Mouse (Mus musculus) forebrain, embryonic 10.5 days (tissue): ENCODE measurements around the gene Adam17. TPM values are rescaled to one million over a fixed set of nuclear protein-coding genes. Genes with fewer than 3 reads are reported as not detected.

ENCODE experiments used
- DNase-seq: peaks from one replicate; pipeline ENCODE4 v3.0.0-alpha.2; 2017; ENCODE audit warnings: low spot score; ENCODE audit errors: extremely low spot score
- H3K27ac ChIP-seq: fragments of 300-500 bp; sonication (generic); 2 replicates; pipeline ENCODE4 v1.5.1; 2016; ENCODE audit warnings: mild to moderate bottlenecking
- H3K27me3 ChIP-seq: fragments of 300-500 bp; sonication (generic); 2 replicates; pipeline ENCODE4 v1.6.1; 2016; ENCODE audit warnings: mild to moderate bottlenecking; ENCODE audit not compliant: poor library complexity, severe bottlenecking
- H3K36me3 ChIP-seq: fragments of 300-500 bp; sonication (generic); replicated peaks from 2 replicates; pipeline ENCODE4 v1.6.1; 2016; ENCODE audit warnings: mild to moderate bottlenecking, moderate library complexity
- H3K4me1 ChIP-seq: fragments of 300-500 bp; sonication (generic); 2 replicates; pipeline ENCODE4 v1.6.1; 2016
- H3K4me3 ChIP-seq: fragments of 300-500 bp; sonication (generic); 2 replicates; pipeline ENCODE4 v1.5.1; 2016; ENCODE audit warnings: mild to moderate bottlenecking, moderate library complexity
- H3K9me3 ChIP-seq: fragments of 300-500 bp; sonication (generic); 2 replicates; pipeline ENCODE4 v1.6.1; 2016; ENCODE audit warnings: mild to moderate bottlenecking, moderate library complexity
- WGBS: fragments of 180-500 bp; shearing (Covaris S2); methylation state at CpG from one replicate; pipeline ENCODE4 v1.1.7; 2016; 5-methylcytosine and 5-hydroxymethylcytosine counted together
- polyA plus RNA-seq: library from polyadenylated mRNA; unstranded; fragments of >200 nt; fragmentation: Nextera tagmentation; extraction: Ambion mirVana; gene quantifications from 2 replicates; pipeline ENCODE4 v1.2.1, GENCODE M21; 2016

The Adam17 gene
- polyA plus RNA-seq, 1 experiment from 2014 or later: 41.1 TPM

DNA sequence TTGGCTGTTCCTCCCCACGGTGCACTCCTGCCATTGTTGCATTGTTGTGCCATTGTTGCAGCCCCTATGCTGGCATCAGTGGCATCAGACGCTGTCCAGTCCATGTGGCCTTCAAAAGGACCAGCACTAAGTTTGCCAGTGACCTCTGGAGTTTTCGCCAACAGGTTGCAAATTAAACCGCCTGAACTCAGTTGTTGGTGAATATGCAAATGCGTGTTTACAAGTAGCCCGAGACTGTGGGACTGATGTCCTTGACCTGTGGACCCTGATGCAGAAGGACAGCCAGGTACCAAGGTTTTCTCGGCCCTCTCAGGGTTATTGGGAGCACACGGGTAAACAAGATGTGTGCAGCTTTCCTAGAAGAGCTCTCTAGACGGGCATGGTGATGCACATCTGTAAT lies 52.3 kb downstream of the Adam17 start:
- Histone ChIP-seq H3K27ac (no peak overlapping the region), H3K27me3 (no peaks in the 10 kb centered on the region), H3K4me3 (no peak overlapping the region), H3K36me3 (peaks cover 76% of the 10 kb centered on the region), H3K4me1 (peaks cover 7% of the 10 kb centered on the region), H3K9me3 (no peaks in the 10 kb centered on the region)
- DNase-seq: no peak
- WGBS: 89% methylated on average over 9 of the region's 9 CpGs

DNA sequence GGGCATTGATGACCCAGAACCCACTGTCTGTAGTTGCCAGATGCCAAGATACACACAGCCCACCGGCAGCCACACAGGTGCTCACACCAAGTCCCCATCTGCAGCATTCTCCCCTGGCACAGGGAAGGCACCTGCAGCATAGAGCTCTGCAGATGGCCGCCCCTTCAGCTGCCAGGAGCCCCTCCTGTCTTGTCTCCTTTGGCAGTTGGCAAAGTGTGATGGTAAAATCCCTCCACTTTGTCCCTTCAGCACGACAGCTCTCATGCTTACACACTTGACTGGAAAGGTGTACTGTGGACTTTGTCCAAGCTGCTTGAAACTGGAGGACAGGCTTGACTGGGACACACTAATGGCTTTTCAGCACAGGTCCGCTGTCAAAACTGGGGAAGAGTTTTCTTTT lies 53.1 kb downstream of the Adam17 start:
- H3K27ac ChIP-seq: no peak overlapping the region
- H3K36me3 ChIP-seq: peaks cover 70% of the 10 kb centered on the region
- 92% methylated on average over 4 of the region's 4 CpGs for WGBS
- no peaks in the 10 kb centered on the region for H3K27me3 ChIP-seq
- no peak for DNase-seq
- H3K4me3 ChIP-seq: no peak overlapping the region
- H3K4me1 ChIP-seq: peaks cover 12% of the 10 kb centered on the region
- no peaks in the 10 kb centered on the region for H3K9me3 ChIP-seq

DNA sequence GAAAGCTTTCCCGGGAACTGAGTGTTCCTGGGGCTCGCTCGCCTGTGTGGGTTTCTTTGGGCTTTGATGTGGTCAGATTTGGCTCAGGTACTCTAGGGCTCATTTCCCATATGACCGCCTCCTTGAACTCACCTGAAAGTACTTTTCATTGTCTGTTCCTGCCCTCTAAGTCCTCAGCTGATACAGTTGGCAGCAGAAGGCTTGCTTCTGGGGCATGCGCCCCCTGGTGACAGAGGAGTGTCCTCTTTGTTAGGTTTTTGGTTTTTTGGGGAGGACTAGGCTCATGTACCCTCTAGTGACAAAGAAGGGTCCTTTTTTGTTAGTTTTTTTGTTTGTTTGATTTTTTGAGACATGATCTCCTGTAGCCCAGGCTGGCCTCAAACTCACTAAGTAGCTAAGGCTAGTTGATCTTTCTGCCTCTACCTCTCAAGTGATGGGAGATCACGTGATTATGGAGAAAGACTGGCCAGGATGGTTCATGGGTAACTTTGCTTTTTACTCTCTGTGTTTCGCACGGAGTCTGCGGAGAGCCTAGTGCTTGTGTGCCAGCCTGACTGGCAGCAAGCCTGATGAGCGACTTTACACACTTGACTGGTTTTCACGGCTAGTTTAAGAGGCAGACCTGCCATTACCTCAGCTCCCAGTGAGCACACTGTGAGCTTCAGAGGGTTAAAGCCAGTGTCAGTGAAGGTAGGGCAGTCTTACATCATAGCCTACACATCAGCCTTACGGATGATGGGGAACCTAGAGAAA lies 55.1 kb downstream of the Adam17 start:
- WGBS: 78% methylated on average over 12 of the region's 12 CpGs
- DNase-seq: peak; percentile 55
- H3K4me3 ChIP-seq: no peak overlapping the region
- peaks cover 70% of the 10 kb centered on the region for H3K36me3 ChIP-seq
- H3K27me3 ChIP-seq: no peaks in the 10 kb centered on the region
- H3K4me1 ChIP-seq: peaks cover 12% of the 10 kb centered on the region
- H3K9me3 ChIP-seq: no peaks in the 10 kb centered on the region
- no peak overlapping the region for H3K27ac ChIP-seq

DNA sequence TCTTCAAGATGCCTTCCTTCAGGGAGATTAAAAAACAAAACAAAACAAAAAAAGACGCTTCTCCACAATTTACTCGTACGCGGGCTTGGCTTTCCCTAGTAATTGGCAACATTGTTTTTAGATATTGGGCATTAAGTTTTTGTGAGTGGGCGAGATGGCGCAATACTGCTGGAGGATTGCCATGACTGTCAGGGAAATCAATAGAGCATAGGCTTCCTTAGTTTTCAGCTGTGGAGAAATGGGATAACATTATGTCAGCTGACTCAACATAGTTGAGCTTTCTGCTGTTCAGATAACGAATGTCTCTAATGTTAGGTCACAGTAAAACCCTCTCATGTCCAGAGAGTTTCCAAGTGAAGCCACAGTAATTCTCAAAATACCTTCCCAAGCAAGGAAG lies 56.6 kb downstream of the Adam17 start:
- Histone ChIP-seq H3K4me3 (peak overlapping the region; percentile 73), H3K36me3 (peaks cover 70% of the 10 kb centered on the region), H3K9me3 (no peaks in the 10 kb centered on the region), H3K4me1 (peaks cover 12% of the 10 kb centered on the region), H3K27ac (peak overlapping the region; percentile 89), H3K27me3 (no peaks in the 10 kb centered on the region)
- WGBS: 43% methylated on average over 7 of the region's 7 CpGs
- DNase-seq: no peak

DNA sequence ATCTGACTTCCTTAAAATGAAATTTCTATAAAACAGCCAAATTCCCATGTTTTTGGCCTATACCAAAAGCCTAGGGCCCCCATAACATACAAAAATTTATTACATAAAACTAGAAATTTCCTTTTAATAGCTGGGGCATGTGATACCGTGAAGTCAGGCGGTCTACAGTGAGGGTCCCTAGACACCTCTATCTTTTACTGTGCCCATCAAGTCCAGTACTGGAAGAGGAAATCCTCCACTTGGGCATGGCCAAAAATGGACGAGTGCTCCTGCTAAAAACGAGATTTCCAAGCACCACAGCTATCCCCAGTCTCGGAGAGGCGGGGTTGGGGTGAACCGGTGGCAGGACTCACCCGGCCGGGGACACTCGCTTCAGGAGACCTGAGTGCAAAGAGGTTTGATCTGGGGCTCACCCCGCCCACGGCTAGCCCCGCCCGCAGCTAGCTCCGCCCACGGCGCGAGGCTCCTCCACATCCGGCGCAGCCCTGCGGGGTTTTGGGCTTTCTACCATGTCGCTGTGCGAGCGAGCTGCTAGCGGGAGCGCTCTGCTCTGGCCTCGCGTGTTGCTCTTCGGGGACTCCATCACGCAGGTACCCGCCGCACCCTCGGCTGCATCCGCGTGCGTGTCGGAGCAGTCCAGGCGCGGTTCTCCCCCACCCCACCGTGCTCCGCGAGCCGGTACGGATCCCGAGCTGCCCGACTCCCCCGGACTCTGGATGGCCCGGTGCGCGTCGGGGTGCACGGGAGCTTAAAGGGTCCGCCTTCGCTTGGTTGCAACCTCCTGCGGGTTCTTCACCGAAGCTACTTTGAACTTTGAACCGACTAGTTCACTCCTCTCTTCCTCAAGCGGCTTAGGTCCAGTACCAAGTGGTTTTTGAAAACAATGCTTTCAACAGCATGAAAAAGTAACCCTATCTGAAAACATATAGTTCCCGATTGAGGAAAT lies 57.2 kb downstream of the Adam17 start, which contains the start of gene Iah1:
Gene Iah1, plus strand, starts transcription at position 467 of the 946 bp plus-strand sequence.
- Histone ChIP-seq H3K4me3 (peak within 1 kb of the TSS; percentile 73), H3K9me3 (no peaks in the 10 kb centered on the region), H3K27ac (peak within 1 kb of the TSS; percentile 89), H3K27me3 (no peaks in the 10 kb centered on the region), H3K4me1 (peaks cover 12% of the 10 kb centered on the region), H3K36me3 (peaks cover 70% of the 10 kb centered on the region)
- DNase-seq: peak; percentile 82
- WGBS: 3% methylated on average over 59 of the region's 59 CpGs

DNA sequence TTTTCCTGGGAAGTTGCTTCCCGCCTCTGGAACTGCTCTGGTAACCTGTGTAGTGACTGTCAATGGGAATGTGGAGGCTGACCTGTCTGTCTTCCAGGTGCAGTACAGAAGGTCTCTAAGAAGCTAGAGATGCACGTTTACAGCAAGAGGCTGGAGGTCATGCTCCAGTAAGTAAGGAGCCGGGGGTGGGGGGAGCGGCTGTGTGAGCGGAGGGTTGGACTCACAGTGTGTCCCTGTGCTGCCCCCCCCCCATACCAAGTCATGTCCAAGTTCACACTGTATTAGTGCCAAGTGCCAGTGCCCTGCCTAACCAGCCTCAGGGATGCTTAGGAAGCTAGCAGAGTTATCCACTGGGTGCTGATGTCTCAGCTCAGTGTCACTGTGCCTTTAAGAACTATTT lies 61.2 kb downstream of the Adam17 start:
- no peaks in the 10 kb centered on the region for H3K9me3 ChIP-seq
- H3K27ac ChIP-seq: no peak overlapping the region
- peaks cover 11% of the 10 kb centered on the region for H3K4me1 ChIP-seq
- no peak for DNase-seq
- no peaks in the 10 kb centered on the region for H3K27me3 ChIP-seq
- 91% methylated on average over 5 of the region's 5 CpGs for whole genome bisulfite sequencing
- peaks cover 84% of the 10 kb centered on the region for H3K36me3 ChIP-seq
- H3K4me3 ChIP-seq: no peak overlapping the region

DNA sequence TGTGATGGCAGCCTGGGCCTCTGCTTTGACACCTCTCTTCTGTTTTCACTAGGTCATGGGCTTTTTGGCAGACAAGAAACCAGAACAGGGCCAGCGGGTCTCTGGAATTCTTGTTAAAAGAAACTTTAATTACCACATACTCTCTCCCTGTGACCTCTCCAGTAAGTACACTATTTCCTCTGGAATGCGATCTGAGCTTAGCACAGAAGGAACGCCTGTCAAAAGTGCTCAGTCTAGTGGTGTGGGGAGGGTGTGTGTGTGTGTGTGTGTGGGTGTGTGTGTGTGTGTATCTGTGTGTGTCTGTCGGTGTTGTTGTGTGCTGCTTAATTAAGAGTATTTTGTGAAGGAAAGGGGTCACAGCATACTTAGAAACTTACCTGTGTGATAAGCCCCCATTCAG lies 66.7 kb downstream of the Adam17 start:
- Histone ChIP-seq H3K4me1 (no peaks in the 10 kb centered on the region), H3K36me3 (peaks cover 98% of the 10 kb centered on the region), H3K9me3 (no peaks in the 10 kb centered on the region), H3K27ac (no peak overlapping the region), H3K4me3 (no peak overlapping the region), H3K27me3 (no peaks in the 10 kb centered on the region)
- DNase-seq: no peak
- whole genome bisulfite sequencing: 86% methylated on average over 4 of the region's 4 CpGs

DNA sequence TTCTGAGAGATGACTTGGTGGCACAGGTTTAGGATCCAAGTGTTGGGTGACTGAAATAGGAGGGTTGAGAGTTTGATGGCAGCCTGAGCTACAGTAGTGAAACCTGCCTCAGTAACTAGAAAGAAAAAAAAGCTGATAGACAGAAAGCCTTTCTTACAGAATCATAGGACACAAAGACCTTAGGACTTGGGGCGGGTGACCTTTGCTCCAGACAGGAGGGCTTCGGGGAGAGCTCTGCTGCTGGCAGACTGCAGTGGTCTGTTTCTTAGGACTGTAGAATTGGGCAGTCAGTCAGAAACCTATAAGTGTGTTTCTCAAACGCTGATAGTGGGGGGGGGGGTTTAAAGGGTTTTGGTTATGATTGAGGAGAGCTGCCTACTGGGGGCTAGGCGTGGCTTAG lies 67.7 kb downstream of the Adam17 start:
- Histone ChIP-seq H3K4me1 (no peaks in the 10 kb centered on the region), H3K9me3 (no peaks in the 10 kb centered on the region), H3K27me3 (no peaks in the 10 kb centered on the region), H3K36me3 (peaks cover 98% of the 10 kb centered on the region), H3K27ac (no peak overlapping the region), H3K4me3 (no peak overlapping the region)
- DNase-seq: no peak
- WGBS: 93% methylated on average over 4 of the region's 4 CpGs

DNA sequence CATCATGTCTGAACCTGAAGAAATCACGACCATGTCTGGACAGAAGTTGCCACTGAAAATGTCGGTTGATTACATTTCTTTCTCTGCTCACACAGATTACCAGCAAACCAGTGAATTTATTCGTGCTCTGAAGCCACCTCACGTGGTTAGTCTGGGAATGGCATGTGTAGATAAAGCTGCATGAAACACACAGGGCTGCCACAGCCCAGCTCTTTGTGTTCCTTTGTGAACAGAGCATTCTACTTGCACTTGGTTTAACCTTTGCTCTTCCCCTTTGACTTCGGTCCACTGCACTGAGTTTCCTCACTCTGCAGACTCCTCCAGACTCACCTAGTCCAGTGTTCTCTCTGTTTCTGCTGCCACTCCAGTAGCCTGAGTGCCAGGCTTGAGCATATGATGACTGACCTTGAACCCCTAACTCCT lies 71.1 kb downstream of the Adam17 start:
- Histone ChIP-seq H3K27me3 (no peaks in the 10 kb centered on the region), H3K4me3 (no peak overlapping the region), H3K4me1 (no peaks in the 10 kb centered on the region), H3K9me3 (no peaks in the 10 kb centered on the region), H3K36me3 (peaks cover 97% of the 10 kb centered on the region), H3K27ac (no peak overlapping the region)
- no peak for DNase-seq
- 86% methylated on average over 5 of the region's 5 CpGs for WGBS

DNA sequence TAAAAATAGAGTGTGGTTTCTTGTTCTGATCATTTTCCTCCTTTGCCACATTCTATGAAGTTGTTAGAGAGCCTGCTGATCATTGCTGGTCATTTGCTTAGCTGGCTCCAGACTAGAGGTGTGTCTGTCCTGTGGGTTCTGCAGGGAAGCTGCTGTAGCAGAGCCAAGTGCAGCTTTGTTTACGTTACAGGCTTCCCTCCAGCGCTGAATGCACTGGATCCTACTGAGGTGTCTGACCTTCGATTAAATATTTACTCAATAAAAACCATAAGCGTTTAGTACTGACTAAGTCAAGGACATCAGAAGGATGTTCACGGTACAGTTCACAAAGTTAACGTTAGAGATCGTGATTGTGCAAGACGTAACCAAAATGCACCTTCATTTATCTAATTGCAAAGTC lies 71.5 kb downstream of the Adam17 start:
- 93% methylated on average over 8 of the region's 8 CpGs for WGBS
- H3K4me1 ChIP-seq: no peaks in the 10 kb centered on the region
- no peak overlapping the region for H3K4me3 ChIP-seq
- no peaks in the 10 kb centered on the region for H3K9me3 ChIP-seq
- DNase-seq: no peak
- peaks cover 98% of the 10 kb centered on the region for H3K36me3 ChIP-seq
- no peaks in the 10 kb centered on the region for H3K27me3 ChIP-seq
- H3K27ac ChIP-seq: no peak overlapping the region

DNA sequence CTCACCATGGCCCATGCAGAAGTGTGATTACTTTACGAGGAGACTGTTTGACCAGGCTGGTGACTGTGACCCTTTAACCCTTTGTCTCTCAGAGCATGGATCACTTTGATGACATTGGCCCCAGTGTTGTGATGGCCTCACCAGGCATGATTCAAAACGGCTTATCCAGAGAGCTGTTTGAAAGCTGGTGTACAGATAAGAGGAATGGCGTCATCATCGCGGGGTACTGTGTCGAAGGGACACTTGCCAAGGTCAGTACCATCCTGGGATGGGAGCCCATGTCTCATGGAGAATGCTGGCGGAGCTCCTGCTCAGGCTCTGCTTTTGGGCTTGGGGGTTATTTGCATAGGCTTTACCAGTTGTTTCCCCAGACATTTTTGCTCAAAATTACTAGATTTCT lies 72.1 kb downstream of the Adam17 start:
- Histone ChIP-seq H3K27ac (no peak overlapping the region), H3K27me3 (no peaks in the 10 kb centered on the region), H3K36me3 (peaks cover 98% of the 10 kb centered on the region), H3K9me3 (no peaks in the 10 kb centered on the region), H3K4me3 (no peak overlapping the region), H3K4me1 (no peaks in the 10 kb centered on the region)
- DNase-seq: no peak
- WGBS: 95% methylated on average over 7 of the region's 7 CpGs

DNA sequence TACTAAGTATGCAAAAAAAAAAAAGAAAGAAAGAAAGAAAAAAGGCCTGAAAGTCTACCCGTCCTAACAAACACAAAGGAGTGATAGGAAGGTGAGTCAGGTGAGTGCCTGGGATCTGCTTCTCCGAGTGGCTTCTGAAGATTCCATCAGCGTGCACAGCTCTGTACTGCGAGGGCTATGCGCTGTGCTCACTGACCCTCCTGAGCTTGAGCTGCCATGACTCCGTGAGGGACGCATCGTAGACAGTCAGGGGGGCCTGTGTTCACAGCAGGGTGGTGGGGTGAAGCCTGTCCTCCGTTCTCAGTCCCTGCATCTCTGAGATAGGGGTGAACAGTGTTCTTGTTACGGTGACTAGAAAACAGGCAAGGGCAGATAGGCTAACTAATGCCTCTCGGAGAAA lies 74.6 kb downstream of the Adam17 start:
- DNase-seq: no peak
- peaks cover 99% of the 10 kb centered on the region for H3K36me3 ChIP-seq

DNA sequence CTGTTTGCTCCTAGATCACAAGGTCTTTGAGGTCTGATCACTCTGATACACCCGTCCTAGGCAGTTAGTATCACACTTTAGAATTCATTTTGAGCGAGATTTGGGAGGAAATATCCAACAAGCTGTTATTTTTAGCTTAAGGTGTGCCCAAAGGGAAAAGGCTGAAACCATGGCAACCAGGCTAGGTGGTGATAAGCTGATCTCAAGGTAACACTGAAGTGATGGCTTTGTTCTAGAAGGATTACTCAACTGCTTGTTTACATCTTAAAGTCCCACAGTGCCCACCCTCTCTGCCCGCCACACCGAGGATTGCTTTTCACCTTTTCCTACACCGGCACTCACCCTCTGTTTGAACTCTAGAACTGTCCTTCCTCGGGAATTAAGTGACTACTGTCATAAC lies 83.8 kb downstream of the Adam17 start:
- Histone ChIP-seq H3K27ac (no peak overlapping the region), H3K4me1 (peaks cover 19% of the 10 kb centered on the region), H3K4me3 (no peak overlapping the region), H3K36me3 (peaks cover 62% of the 10 kb centered on the region), H3K27me3 (no peaks in the 10 kb centered on the region), H3K9me3 (no peaks in the 10 kb centered on the region)
- 89% methylated on average over 6 of the region's 6 CpGs for WGBS
- no peak for DNase-seq

More for the DNA sequence above, 74.6 kb downstream of the Adam17 start:
- Histone ChIP-seq H3K9me3 (no peaks in the 10 kb centered on the region), H3K27ac (no peak overlapping the region), H3K4me3 (no peak overlapping the region), H3K27me3 (no peaks in the 10 kb centered on the region), H3K4me1 (no peaks in the 10 kb centered on the region)
- WGBS: 94% methylated on average over 11 of the region's 11 CpGs
